Mouse (Mus musculus) limb, embryonic 10.5 days (tissue): ENCODE data around the gene Pnpla5. TPM values are rescaled to one million over a fixed set of nuclear protein-coding genes. Genes with fewer than 3 reads are reported as not detected.

Experiments
- DNase-seq: peaks from one replicate; pipeline ENCODE4 v3.0.0-alpha.2; 2017; ENCODE audit warnings: low spot score
- H3K27ac ChIP-seq: fragments of 300-500 bp; sonication (generic); 2 replicates; pipeline ENCODE4 v1.5.1; 2016; ENCODE audit warnings: mild to moderate bottlenecking
- H3K27me3 ChIP-seq: fragments of 300-500 bp; sonication (generic); 2 replicates; pipeline ENCODE4 v1.6.1; 2016; ENCODE audit warnings: low read depth, mild to moderate bottlenecking; ENCODE audit not compliant: poor library complexity, severe bottlenecking
- H3K36me3 ChIP-seq: fragments of 300-500 bp; sonication (generic); 2 replicates; pipeline ENCODE4 v1.6.1; 2016; ENCODE audit warnings: mild to moderate bottlenecking, moderate library complexity
- H3K4me1 ChIP-seq: fragments of 300-500 bp; sonication (generic); 2 replicates; pipeline ENCODE4 v1.6.1; 2016
- H3K4me3 ChIP-seq: fragments of 300-500 bp; sonication (generic); 2 replicates; pipeline ENCODE4 v1.5.1; 2016; ENCODE audit warnings: mild to moderate bottlenecking, moderate library complexity
- H3K9me3 ChIP-seq: fragments of 300-500 bp; sonication (generic); replicated peaks from 2 replicates; pipeline ENCODE4 v1.6.1; 2016; ENCODE audit warnings: mild to moderate bottlenecking
- WGBS: fragments of 180-500 bp; shearing (Covaris S2); methylation state at CpG from one replicate; pipeline ENCODE4 v1.1.7; 2016; 5-methylcytosine and 5-hydroxymethylcytosine counted together
- polyA plus RNA-seq: library from polyadenylated mRNA; unstranded; fragments of >200 nt; fragmentation: Nextera tagmentation; extraction: Ambion mirVana; gene quantifications from 2 replicates; pipeline ENCODE4 v1.2.1, GENCODE M21; 2016

Pnpla5 gene
- polyA plus RNA-seq, 1 experiment from 2014 or later, result not detected

GRCm38 (mm10) chr15:84136473-84137415 lies 13.8 kb upstream of the Pnpla5 start:
- Histone ChIP-seq H3K4me1 (no peaks in the 10 kb centered on the region), H3K36me3 (no peaks in the 10 kb centered on the region), H3K9me3 (no peaks in the 10 kb centered on the region), H3K27me3 (no peaks in the 10 kb centered on the region), H3K27ac (no peak overlapping the region), H3K4me3 (no peak overlapping the region)
- DNase-seq, result no peak
- 64% methylated on average over 12 of the region's 12 CpGs for WGBS

- no peaks in the 10 kb centered on the region for H3K4me1 ChIP-seq
- H3K27me3 ChIP-seq, result no peaks in the 10 kb centered on the region
- WGBS, result 69% methylated on average over 5 of the region's 5 CpGs
- DNase-seq, result peak; percentile 64
- no peak overlapping the region for H3K4me3 ChIP-seq
- H3K36me3 ChIP-seq, result no peaks in the 10 kb centered on the region
- no peak overlapping the region for H3K27ac ChIP-seq
- no peaks in the 10 kb centered on the region for H3K9me3 ChIP-seq
Observed at GRCm38 (mm10) chr15:84135472-84135871, 12.5 kb upstream of the Pnpla5 start.

DNA sequence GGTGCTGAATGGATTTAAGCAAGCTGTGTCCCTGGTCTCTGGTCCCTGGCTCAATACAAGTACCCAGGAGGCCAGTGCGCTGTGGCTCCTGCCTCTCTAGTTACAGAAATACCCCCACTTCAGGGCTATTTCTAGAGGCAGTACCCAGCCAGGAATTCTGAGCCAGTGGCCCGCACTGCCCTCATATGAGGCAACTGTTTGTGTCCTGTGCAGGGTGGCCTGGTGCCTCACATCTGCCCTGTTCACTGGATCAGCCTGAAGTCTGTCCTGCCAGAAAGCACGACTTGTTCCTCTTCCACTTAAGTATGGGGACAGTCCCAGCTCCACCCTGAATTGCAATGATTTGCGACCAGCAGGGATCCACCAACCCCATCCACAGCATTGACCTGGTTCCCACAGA lies 10.5 kb upstream of the Pnpla5 start:
- Histone ChIP-seq H3K36me3 (no peaks in the 10 kb centered on the region), H3K4me1 (no peaks in the 10 kb centered on the region), H3K27me3 (no peaks in the 10 kb centered on the region), H3K4me3 (no peak overlapping the region), H3K9me3 (no peaks in the 10 kb centered on the region), H3K27ac (no peak overlapping the region)
- 71% methylated on average over 4 of the region's 4 CpGs for WGBS
- DNase-seq, result no peak

GRCm38 (mm10) chr15:84131971-84132370 lies 9.0 kb upstream of the Pnpla5 start:
- Histone ChIP-seq H3K4me1 (no peaks in the 10 kb centered on the region), H3K4me3 (no peak overlapping the region), H3K9me3 (no peaks in the 10 kb centered on the region), H3K27me3 (no peaks in the 10 kb centered on the region), H3K27ac (no peak overlapping the region), H3K36me3 (no peaks in the 10 kb centered on the region)
- no peak for DNase-seq
- WGBS, result 95% methylated on average over 7 of the region's 7 CpGs

DNA sequence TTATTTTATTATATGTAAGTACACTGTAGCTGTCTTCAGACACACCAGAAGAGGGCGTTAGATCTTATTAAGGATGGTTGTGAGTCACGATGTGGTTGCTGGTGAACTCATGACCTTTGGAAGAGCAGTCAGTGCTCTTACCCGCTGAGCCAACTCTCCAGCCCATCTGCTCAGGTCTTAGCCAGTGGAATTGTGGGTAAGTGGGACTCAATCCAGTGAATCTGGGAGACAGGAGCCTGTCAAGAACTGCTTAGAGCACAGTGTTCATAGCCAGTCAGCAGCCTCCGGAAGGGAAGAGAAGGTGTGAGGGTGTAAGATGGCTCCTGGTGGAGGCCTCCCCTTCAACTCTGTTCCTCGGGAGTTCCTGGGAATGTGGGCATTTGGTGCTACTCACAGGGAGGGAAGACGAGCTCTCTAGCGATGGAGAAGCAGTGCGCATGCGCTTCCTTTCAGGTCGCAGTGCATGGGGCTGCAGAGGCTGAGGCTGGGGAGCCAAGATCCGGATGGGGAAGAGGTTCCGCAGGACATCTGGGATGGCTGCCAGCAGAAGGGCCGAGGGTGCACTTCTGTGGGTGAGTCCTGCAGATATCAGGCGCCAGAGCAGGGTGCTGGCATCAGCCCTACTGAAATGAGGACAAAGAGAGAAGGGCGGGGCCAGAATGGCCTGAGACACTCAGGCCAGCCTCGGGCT lies 8.3 kb upstream of the Pnpla5 start:
- Histone ChIP-seq H3K27me3 (no peaks in the 10 kb centered on the region), H3K4me1 (no peaks in the 10 kb centered on the region), H3K27ac (no peak overlapping the region), H3K9me3 (no peaks in the 10 kb centered on the region), H3K36me3 (no peaks in the 10 kb centered on the region), H3K4me3 (no peak overlapping the region)
- WGBS, result 65% methylated on average over 16 of the region's 16 CpGs
- DNase-seq, result no peak

DNA sequence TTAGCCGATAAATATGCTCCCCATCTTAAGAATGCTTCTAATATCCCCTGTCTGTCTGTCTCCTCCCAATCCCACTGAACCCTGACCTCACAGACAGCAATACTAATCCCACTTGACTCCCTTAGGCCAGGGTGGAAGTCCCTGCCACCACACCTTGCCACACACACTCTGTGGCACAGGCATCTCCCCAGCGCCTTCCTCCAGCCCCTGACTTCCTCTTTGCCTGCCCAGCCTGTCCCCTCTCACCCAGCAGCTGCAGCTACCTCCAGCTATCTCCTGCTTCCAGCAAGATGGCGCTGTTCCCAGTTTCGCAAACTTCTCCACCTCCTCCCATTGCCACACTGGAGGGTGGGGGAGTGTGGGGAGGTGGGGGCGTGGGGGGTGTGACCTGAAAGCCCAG lies 3.9 kb upstream of the Pnpla5 start:
- Histone ChIP-seq H3K4me3 (no peak overlapping the region), H3K36me3 (no peaks in the 10 kb centered on the region), H3K27ac (no peak overlapping the region), H3K9me3 (no peaks in the 10 kb centered on the region), H3K27me3 (no peaks in the 10 kb centered on the region), H3K4me1 (no peaks in the 10 kb centered on the region)
- DNase-seq, result no peak
- WGBS, result 38% methylated on average over 5 of the region's 5 CpGs

DNA sequence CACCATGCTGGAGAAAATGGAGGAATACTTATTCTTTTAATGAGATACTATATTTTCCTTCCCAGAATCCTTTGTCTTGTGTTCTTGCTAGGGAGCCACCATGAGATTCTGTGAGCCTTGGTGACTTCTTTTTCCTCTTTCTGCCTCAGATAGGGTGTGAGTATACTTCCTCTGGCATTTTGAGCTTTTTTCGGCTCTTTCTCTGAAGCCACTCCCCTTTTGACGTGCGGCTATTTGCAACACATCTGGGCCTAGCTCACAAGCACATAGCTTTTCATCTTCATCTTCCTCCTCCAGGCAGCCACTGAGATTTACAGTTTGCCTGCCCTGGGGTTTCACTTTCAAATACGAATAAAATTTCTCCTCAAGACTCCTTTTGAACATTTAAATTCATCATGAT lies 3.5 kb upstream of the Pnpla5 start:
- Histone ChIP-seq H3K4me1 (no peaks in the 10 kb centered on the region), H3K27me3 (no peaks in the 10 kb centered on the region), H3K36me3 (no peaks in the 10 kb centered on the region), H3K27ac (no peak overlapping the region), H3K4me3 (no peak overlapping the region), H3K9me3 (no peaks in the 10 kb centered on the region)
- WGBS, result 72% methylated on average over 4 of the region's 4 CpGs
- no peak for DNase-seq

- Histone ChIP-seq H3K9me3 (no peaks in the 10 kb centered on the region), H3K4me3 (no peak overlapping the region), H3K4me1 (no peaks in the 10 kb centered on the region), H3K36me3 (no peaks in the 10 kb centered on the region), H3K27me3 (no peaks in the 10 kb centered on the region), H3K27ac (no peak overlapping the region)
- DNase-seq, result no peak
- 72% methylated on average over 7 of the region's 7 CpGs for WGBS
Observed at GRCm38 (mm10) chr15:84124086-84124485, 1.1 kb upstream of the Pnpla5 start.

DNA sequence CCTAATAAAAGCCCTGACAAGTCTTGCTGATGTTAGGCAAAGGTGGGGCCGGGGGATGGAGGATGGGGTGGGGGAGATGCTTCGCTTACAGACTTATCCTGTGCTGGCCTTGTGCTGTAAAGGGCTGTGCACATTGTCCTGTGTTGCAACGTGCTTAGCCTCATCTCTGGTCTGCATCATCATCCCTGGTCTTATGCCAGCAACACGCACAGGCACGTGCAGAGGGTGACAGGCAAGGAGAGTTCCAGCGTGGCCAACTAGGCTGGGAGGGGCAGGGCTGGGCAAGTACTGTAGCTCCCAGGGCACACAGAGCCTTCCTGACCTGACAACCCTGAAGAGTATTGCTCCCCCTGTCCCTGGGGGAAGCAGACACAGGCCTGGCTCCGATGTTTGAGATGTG lies 1.9 kb downstream of the Pnpla5 start:
- no peaks in the 10 kb centered on the region for H3K9me3 ChIP-seq
- no peaks in the 10 kb centered on the region for H3K4me1 ChIP-seq
- DNase-seq, result no peak
- H3K36me3 ChIP-seq, result no peaks in the 10 kb centered on the region
- 73% methylated on average over 7 of the region's 7 CpGs for WGBS
- H3K27ac ChIP-seq, result no peak overlapping the region
- H3K27me3 ChIP-seq, result no peaks in the 10 kb centered on the region
- no peak overlapping the region for H3K4me3 ChIP-seq

DNA sequence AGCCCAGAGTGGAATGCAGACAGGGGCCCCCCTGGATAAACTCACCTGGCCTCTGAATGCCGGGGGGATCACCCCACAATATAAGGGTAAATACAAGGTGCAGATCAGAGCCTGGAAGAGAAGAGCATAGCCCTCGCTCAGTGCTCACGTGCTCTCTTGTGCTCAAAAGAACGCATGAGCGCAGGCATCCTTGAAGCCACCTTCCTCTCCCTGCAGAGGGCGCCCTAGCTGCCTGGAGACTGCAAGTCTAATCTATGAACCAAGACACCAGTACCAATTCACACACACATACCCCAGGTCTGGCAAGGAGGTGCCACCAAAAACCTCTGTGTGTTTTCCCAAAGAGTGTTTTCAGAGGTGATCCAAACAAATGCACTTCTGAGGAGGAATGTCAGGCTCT lies 2.4 kb downstream of the Pnpla5 start:
- no peaks in the 10 kb centered on the region for H3K9me3 ChIP-seq
- WGBS, result 34% methylated on average over 6 of the region's 6 CpGs
- H3K27ac ChIP-seq, result no peak overlapping the region
- DNase-seq, result no peak
- H3K36me3 ChIP-seq, result no peaks in the 10 kb centered on the region
- no peak overlapping the region for H3K4me3 ChIP-seq
- no peaks in the 10 kb centered on the region for H3K27me3 ChIP-seq
- no peaks in the 10 kb centered on the region for H3K4me1 ChIP-seq

DNA sequence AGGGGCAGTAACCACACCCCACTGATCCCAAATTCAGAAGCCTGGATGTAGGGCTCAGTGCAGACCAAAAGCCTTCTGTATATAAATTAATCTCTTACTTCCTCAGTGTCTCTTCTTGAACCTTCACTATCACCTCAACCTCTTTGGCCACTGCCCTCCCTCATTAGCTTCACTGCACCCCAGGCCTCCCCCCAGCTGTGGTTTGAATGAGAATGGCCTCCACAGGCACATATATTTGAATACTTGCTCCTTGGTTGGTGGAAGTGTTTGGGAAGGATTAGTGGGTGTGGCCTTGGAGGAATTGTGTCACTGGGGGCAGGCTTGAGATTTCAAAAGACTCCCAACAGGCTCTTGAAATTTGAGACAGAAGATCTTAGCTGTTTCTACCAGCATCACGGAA lies 6.5 kb downstream of the Pnpla5 start:
- 77% methylated on average over 1 of the region's 1 CpGs for WGBS
- DNase-seq, result no peak
- no peaks in the 10 kb centered on the region for H3K27me3 ChIP-seq
- no peaks in the 10 kb centered on the region for H3K4me1 ChIP-seq
- H3K36me3 ChIP-seq, result no peaks in the 10 kb centered on the region
- H3K27ac ChIP-seq, result no peak overlapping the region
- H3K4me3 ChIP-seq, result no peak overlapping the region
- no peaks in the 10 kb centered on the region for H3K9me3 ChIP-seq

DNA sequence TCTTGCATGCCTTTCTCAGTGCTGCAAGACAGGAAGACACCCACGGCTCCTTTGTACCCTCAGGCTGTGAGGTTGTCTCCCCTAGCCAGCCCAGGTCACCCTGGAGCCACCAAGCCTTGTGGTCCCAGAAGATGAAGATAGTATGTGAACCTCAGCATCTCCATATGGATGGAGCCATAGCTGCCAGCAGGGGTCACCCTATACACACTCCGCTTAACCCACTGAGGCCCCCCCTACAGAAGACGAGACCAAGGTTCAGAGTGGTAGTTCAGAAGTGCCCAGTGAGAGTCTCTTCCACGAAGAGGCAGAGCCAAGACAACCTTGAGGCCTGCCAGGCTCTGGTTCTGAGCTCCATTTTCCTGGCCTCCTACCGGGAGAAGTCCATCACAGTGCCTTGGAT lies 7.2 kb downstream of the Pnpla5 start:
- WGBS, result 61% methylated on average over 5 of the region's 5 CpGs
- Histone ChIP-seq H3K27me3 (no peaks in the 10 kb centered on the region), H3K27ac (no peak overlapping the region), H3K9me3 (no peaks in the 10 kb centered on the region), H3K4me3 (no peak overlapping the region), H3K36me3 (no peaks in the 10 kb centered on the region), H3K4me1 (no peaks in the 10 kb centered on the region)
- DNase-seq, result no peak

- 80% methylated on average over 6 of the region's 6 CpGs for WGBS
- DNase-seq, result no peak
- Histone ChIP-seq H3K36me3 (no peaks in the 10 kb centered on the region), H3K9me3 (no peaks in the 10 kb centered on the region), H3K27ac (no peak overlapping the region), H3K4me3 (no peak overlapping the region), H3K27me3 (no peaks in the 10 kb centered on the region), H3K4me1 (no peaks in the 10 kb centered on the region)
Observed at GRCm38 (mm10) chr15:84113873-84114272, 9.1 kb downstream of the Pnpla5 start.
